Mouse (Mus musculus) T-cell, adult 66 days (primary cell): ENCODE data around the gene Gm21304. TPM values are rescaled to one million over a fixed set of nuclear protein-coding genes. Genes with fewer than 3 reads are reported as not detected.

Experiments
- total RNA-seq, 2 experiments: library from RNA; stranded (reverse); gene quantifications; 3 replicates in 1 of 2; 4 replicates in 1 of 2; pipeline ENCODE4 v1.2.4; 2023

Gm21304 gene
- total RNA-seq = not detected

DNA sequence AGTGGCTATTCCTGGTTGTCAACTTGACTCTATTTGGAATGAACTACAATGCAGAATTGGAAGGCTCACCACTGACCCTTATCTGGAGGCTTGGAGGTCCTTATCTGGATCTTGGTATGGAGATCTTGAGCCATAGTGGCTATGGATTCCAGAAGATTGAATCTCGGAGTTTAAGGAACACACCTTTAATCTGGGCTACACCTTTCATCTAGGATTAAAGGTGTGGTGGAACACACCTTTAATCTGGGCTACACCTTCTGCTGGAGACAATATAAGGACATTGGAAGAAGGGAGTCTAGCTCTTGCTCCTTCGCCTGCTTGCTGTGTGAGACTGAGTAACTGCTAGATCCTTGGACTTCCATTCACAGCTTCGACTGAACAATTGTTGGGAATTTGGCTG lies at the start of gene Gm21304:
Gene Gm21304, plus strand, starts transcription at position 301 of the 400 bp plus-strand sequence.

DNA sequence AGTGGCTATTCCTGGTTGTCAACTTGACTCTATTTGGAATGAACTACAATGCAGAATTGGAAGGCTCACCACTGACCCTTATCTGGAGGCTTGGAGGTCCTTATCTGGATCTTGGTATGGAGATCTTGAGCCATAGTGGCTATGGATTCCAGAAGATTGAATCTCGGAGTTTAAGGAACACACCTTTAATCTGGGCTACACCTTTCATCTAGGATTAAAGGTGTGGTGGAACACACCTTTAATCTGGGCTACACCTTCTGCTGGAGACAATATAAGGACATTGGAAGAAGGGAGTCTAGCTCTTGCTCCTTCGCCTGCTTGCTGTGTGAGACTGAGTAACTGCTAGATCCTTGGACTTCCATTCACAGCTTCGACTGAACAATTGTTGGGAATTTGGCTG lies 25.6 kb upstream of the Gm21304 start, which contains the start of gene Gm21293:
Gene Gm21293, plus strand, starts transcription at position 301 of the 400 bp plus-strand sequence.

DNA sequence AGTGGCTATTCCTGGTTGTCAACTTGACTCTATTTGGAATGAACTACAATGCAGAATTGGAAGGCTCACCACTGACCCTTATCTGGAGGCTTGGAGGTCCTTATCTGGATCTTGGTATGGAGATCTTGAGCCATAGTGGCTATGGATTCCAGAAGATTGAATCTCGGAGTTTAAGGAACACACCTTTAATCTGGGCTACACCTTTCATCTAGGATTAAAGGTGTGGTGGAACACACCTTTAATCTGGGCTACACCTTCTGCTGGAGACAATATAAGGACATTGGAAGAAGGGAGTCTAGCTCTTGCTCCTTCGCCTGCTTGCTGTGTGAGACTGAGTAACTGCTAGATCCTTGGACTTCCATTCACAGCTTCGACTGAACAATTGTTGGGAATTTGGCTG lies 17.1 kb upstream of the Gm21304 start, which contains the start of gene Gm6763:
Gene Gm6763, plus strand, starts transcription at position 301 of the 400 bp plus-strand sequence.

DNA sequence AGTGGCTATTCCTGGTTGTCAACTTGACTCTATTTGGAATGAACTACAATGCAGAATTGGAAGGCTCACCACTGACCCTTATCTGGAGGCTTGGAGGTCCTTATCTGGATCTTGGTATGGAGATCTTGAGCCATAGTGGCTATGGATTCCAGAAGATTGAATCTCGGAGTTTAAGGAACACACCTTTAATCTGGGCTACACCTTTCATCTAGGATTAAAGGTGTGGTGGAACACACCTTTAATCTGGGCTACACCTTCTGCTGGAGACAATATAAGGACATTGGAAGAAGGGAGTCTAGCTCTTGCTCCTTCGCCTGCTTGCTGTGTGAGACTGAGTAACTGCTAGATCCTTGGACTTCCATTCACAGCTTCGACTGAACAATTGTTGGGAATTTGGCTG lies 8.6 kb upstream of the Gm21304 start, which contains the start of gene Gm8764:
Gene Gm8764, plus strand, starts transcription at position 301 of the 400 bp plus-strand sequence.

DNA sequence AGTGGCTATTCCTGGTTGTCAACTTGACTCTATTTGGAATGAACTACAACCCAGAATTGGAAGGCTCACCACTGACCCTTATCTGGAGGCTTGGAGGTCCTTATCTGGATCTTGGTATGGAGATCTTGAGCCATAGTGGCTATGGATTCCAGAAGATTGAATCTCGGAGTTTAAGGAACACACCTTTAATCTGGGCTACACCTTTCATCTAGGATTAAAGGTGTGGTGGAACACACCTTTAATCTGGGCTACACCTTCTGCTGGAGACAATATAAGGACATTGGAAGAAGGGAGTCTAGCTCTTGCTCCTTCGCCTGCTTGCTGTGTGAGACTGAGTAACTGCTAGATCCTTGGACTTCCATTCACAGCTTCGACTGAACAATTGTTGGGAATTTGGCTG lies 8.4 kb downstream of the Gm21304 start, which contains the start of gene Gm21312:
Gene Gm21312, plus strand, starts transcription at position 301 of the 400 bp plus-strand sequence.

DNA sequence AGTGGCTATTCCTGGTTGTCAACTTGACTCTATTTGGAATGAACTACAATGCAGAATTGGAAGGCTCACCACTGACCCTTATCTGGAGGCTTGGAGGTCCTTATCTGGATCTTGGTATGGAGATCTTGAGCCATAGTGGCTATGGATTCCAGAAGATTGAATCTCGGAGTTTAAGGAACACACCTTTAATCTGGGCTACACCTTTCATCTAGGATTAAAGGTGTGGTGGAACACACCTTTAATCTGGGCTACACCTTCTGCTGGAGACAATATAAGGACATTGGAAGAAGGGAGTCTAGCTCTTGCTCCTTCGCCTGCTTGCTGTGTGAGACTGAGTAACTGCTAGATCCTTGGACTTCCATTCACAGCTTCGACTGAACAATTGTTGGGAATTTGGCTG lies 16.9 kb downstream of the Gm21304 start, which contains the start of gene Gm20765:
Gene Gm20765, plus strand, starts transcription at position 301 of the 400 bp plus-strand sequence.

DNA sequence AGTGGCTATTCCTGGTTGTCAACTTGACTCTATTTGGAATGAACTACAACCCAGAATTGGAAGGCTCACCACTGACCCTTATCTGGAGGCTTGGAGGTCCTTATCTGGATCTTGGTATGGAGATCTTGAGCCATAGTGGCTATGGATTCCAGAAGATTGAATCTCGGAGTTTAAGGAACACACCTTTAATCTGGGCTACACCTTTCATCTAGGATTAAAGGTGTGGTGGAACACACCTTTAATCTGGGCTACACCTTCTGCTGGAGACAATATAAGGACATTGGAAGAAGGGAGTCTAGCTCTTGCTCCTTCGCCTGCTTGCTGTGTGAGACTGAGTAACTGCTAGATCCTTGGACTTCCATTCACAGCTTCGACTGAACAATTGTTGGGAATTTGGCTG lies 25.4 kb downstream of the Gm21304 start, which contains the start of gene Gm4340:
Gene Gm4340, plus strand, starts transcription at position 301 of the 400 bp plus-strand sequence.

Other genes starting within 250 kb of the Gm21304 start
- not detected for gene Gm21293, start 25.5 kb upstream of the Gm21304 start, total RNA-seq
- gene Gm6763, start 17.0 kb upstream of the Gm21304 start, total RNA-seq = not detected
- gene Gm8764, start 8.5 kb upstream of the Gm21304 start, total RNA-seq = not detected
- gene Gm21312, start 8.5 kb downstream of the Gm21304 start, total RNA-seq = not detected
- not detected for gene Gm20765, start 17.0 kb downstream of the Gm21304 start, total RNA-seq
- gene Gm4340, start 25.5 kb downstream of the Gm21304 start, total RNA-seq = not detected